Mouse (Mus musculus) right cerebral cortex, adult 2 months (tissue): Measurements from ENCODE around the gene Ttc16.

Experiments
- DNase-seq, 2 experiments: peaks; one replicate each; pipeline ENCODE4 v3.0.0; 2021 to 2022; ENCODE audit warnings: low spot score in 2 of 2

The Ttc16 gene

DNA sequence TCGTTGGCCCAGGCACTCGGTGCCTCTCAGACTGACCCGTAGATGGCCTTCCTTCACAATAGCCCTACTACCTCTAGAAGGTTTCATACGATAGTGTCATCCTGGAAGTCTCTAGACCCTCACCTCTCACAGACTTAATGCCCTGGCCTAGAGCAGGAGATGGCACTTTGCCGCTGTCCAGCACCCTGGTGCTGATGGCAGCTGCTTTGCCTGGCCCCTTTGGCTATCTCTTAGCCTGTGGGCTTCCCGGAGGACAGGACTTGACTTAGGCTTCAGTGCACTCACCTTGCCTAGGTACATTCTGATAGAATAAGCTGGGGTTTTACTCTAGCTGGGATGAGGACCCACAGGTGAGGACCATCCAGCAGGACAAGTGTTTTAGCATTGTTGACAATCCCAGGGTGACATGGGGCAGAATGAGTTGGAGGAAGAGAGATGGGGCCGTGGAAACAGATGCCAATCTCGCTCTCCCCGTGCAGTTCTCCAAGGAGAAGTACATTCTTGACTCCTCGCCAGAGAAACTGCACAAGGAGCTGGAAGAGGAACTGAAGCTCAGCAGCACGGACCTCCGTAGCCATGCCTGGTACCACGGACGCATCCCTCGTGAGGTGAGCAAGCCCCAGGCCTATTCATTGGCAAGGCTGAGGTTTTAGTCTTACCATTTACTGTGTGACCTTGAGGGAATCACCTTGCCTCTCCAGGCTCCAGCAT is 31.0 kb downstream of the Ttc16 start:
- no peak for DNase-seq

- peak; percentile 87 for DNase-seq
Observed at GRCm38 (mm10) chr2:32742173-32742531, 33.3 kb downstream of the Ttc16 start.

DNA sequence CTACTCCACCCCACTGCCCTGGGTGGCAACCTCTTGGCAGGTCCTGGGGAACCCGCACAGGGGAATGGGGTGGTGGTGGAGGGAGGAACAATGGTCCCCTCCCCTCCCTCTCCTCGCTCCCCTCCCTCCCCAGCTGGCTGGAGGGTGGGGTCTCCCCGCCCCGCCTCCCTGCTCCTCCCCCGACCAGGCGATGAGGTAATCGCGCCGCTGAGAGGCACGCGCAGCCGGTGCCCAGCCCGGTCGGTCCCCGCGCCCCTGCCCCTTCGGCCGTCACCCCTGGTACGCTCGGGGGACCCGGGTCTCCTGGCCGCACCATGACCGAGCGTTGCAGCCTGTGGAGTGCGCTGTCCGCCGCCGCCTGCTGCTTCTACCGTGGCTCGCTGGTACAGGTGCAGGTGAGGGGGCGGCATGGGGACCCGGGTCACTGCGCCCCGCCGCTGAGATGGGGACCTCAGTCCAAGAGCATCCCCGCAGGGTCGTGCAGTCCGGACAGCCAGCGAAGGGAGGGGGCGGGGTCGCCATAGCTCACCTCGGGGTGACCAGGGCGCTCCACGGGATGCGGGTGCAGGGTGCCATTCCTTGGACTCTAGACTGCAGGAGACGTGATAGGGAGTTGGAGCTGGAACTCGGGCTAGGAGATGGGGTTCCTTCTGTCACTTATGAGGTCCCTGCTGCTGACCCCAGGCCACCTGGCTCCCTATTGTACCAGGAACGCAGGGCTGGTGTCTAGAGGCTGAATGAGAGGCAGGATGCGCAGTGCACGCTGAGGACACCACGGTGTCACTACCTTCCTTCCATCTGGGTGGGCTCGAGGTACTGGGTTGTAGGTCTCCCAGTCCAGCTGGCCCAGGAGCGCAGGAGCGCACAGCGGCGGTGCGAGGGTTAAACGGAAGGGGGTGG is 33.9 kb downstream of the Ttc16 start:
- DNase-seq = peak; percentile 45 to 54

GRCm38 (mm10) chr2:32740916-32741272 is 34.5 kb downstream of the Ttc16 start, which contains the start of gene 6330409D20Rik:
6330409D20Rik (minus strand) TSS chr2:32741016.
- DNase-seq = no peak

- DNase-seq = no peak
Observed at GRCm38 (mm10) chr2:32739311-32739710, 36.1 kb downstream of the Ttc16 start.

- no peak for DNase-seq
Observed at GRCm38 (mm10) chr2:32737008-32737407, 38.4 kb downstream of the Ttc16 start.

- no peak for DNase-seq
Observed at GRCm38 (mm10) chr2:32736306-32736829, 39.1 kb downstream of the Ttc16 start.

GRCm38 (mm10) chr2:32734933-32735332 is 40.5 kb downstream of the Ttc16 start:
- no peak for DNase-seq

GRCm38 (mm10) chr2:32734480-32734879 is 41.0 kb downstream of the Ttc16 start:
- DNase-seq = no peak

DNA sequence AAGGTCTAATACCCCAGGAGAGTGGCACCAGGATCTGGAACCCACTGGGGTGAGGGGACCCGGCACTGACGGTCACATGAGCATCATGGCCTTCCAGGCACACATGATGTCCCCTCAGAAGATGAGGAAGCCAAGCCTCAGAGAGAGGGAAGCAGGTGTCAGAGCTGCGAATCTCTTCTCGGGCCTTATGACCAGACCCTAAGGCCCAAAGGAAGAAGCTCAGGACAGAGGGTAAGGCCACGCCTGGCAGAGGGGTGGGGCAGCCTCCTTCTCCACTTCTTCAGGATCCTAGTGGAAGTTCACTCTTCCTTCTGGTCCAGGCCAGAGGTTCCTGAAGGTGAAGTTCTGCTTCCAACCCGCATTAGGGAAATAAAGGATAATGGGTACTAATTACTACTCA is 42.7 kb downstream of the Ttc16 start:
- no peak for DNase-seq

- DNase-seq = no peak
Observed at GRCm38 (mm10) chr2:32731911-32732310, 43.5 kb downstream of the Ttc16 start.

GRCm38 (mm10) chr2:32730854-32731253 is 44.6 kb downstream of the Ttc16 start:
- no peak for DNase-seq

GRCm38 (mm10) chr2:32729547-32729946 is 45.9 kb downstream of the Ttc16 start:
- no peak for DNase-seq

DNA sequence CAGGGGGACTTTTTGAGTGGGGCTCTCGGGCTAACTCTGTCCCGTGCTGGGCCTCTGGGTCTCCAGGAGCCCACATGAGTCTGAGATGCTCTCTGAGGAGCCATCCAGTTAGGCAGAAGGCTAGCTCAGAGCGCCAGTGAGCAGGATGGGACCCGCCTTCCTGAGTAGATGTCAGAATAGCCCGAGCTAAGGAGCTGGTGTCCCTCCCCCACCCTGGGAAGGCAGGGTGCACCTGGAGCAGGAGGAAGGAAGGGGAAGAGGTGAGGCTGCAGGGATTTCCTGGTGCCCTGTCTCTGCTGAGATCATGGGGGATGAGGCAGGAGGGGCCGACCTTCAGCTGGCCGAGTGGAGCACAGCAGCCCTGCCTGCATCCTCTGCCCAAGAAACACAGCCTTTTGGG is 47.0 kb downstream of the Ttc16 start:
- no peak for DNase-seq

- peak; percentile 81 to 85 for DNase-seq
Observed at GRCm38 (mm10) chr2:32727435-32727834, 48.0 kb downstream of the Ttc16 start.

GRCm38 (mm10) chr2:32724832-32725790 is 50.3 kb downstream of the Ttc16 start:
- DNase-seq = no peak

DNA sequence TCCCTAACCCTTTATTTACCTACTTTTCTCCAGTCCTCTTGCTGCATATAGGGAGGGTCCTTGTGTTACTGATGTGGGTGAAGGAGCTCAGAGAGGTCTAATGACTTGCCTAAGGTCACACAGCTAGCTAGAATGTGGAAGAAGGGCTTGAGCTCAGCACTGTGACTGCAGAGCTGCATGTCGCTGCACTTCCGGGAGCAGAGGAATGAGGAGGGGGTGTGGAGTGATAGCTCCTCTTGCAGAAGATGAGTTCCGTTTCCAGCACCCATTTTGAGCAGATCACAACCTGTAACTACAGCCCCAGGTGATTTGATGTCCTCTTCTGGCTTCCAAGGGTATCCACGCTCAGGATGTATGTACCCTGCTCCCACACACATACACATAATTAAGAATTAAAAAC is 51.3 kb downstream of the Ttc16 start:
- no peak for DNase-seq

GRCm38 (mm10) chr2:32722581-32722980 is 52.9 kb downstream of the Ttc16 start:
- DNase-seq = no peak

GRCm38 (mm10) chr2:32722046-32722445 is 53.4 kb downstream of the Ttc16 start:
- no peak for DNase-seq

DNA sequence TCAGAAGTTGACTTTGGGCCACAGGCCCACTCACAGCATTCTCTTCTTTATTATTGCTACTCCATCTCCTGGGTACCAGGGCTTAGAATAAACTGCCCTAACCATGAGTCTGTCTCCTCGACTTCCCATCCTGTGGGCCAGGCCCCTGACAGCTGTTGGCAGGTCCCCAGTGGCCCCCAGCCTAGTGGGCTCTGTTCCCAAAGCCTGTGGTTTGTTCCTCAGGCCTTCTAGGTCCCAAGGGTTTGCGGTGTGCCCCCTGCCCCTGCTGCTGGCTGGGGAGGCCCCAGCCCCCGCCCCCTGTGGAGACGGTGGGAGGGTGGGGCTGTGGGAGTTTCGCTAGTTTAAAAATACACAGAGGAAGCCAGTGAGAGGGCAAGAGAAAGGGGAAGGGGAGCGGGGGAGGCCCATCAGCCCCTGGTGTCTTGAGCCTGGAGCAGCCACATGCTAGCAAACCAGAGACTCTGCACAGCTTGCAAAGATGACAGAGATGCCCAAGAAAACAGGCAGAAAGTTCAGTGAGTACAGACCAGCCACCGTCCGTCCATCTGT is 54.7 kb downstream of the Ttc16 start, which contains the start of gene Sh2d3c:
Gene Sh2d3c, plus strand, starts transcription at position 375 of the 549 bp plus-strand sequence.
- DNase-seq = no peak

DNA sequence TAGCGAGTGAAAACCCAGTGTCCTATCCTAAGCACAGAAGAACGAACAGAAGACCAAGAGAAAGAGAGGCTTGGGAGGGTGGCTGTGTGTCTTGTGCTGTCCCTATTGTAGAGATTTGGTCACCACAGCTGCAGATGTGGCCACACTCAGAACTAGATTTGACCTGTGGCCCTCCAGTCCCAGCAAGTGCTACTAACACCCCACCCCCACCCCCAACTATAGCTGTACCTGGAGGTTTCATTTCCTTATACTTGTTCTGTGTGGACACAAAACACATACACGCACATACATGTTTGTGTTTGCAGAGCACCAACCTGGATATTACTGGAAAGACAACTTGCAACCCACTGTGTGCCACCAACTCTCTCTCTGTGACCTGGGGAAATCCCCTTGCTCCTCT is 55.4 kb downstream of the Ttc16 start:
- DNase-seq = no peak
